Mouse (Mus musculus) embryonic facial prominence, embryonic 11.5 days (tissue): ENCODE data around the gene Pdcd11. TPM values are rescaled to one million over a fixed set of nuclear protein-coding genes. Genes with fewer than 3 reads are reported as not detected.
A peak's percentile ranks its signal among the peaks of the same experiment; 100 is the strongest.

Experiments
- ATAC-seq: fragments of 200-750 bp; cut with Nextera tagmentation; replicated peaks from 2 replicates; pipeline ENCODE4 v1.8.0; 2017; ENCODE audit warnings: low read depth; ENCODE audit not compliant: insufficient number of reproducible peaks, low FRiP score, low TSS enrichment
- DNase-seq: peaks from one replicate; pipeline ENCODE4 v3.0.0-alpha.2; 2015; ENCODE audit warnings: low spot score
- H3K27ac ChIP-seq: fragments of 300-500 bp; sonication (generic); replicated peaks from 2 replicates; pipeline ENCODE4 v1.5.1; 2014; ENCODE audit warnings: mild to moderate bottlenecking, low read depth, low read length, control low read depth
- H3K27me3 ChIP-seq: fragments of 300-500 bp; sonication (generic); 2 replicates; pipeline ENCODE4 v1.6.1; 2014; ENCODE audit warnings: mild to moderate bottlenecking, low read length, moderate library complexity, mixed read lengths; ENCODE audit not compliant: control insufficient read depth, insufficient read depth
- H3K36me3 ChIP-seq: fragments of 300-500 bp; sonication (generic); replicated peaks from 2 replicates; pipeline ENCODE4 v1.6.1; 2014; ENCODE audit warnings: low read depth, mild to moderate bottlenecking, low read length, moderate library complexity, mixed read lengths; ENCODE audit not compliant: control insufficient read depth, insufficient read depth
- H3K4me1 ChIP-seq: fragments of 300-500 bp; sonication (generic); 2 replicates; pipeline ENCODE4 v1.6.1; 2014; ENCODE audit warnings: low read length, mixed read lengths; ENCODE audit not compliant: control insufficient read depth, insufficient read depth
- H3K4me2 ChIP-seq: fragments of 300-500 bp; sonication (generic); 2 replicates; pipeline ENCODE4 v1.6.1; 2014; ENCODE audit warnings: low read depth, mild to moderate bottlenecking, control low read depth, low read length, moderate library complexity
- H3K4me3 ChIP-seq: fragments of 300-500 bp; sonication (generic); 2 replicates; pipeline ENCODE4 v1.5.1; 2014; ENCODE audit warnings: low read depth, low read length, control low read depth
- H3K9ac ChIP-seq: fragments of 300-500 bp; sonication (generic); replicated peaks from 2 replicates; pipeline ENCODE4 v1.6.1; 2014; ENCODE audit warnings: mild to moderate bottlenecking, control low read depth, low read length
- H3K9me3 ChIP-seq: fragments of 300-500 bp; sonication (generic); replicated peaks from 2 replicates; pipeline ENCODE4 v1.6.1; 2016; ENCODE audit warnings: mild to moderate bottlenecking, low read length, inconsistent platforms, mixed read lengths; ENCODE audit not compliant: control insufficient read depth
- WGBS: fragments of 180-500 bp; shearing (Covaris S2); extraction: QIAGEN DNeasy Blood & Tissue Kit; methylation state at CpG from one replicate; pipeline ENCODE4 v1.1.7; 2014; 5-methylcytosine and 5-hydroxymethylcytosine counted together
- polyA plus RNA-seq: library from polyadenylated mRNA; unstranded; fragments of >200 nt; fragmentation: Nextera tagmentation; extraction: Ambion mirVana; gene quantifications from 2 replicates; pipeline ENCODE4 v1.2.1, GENCODE M21; 2014

The Pdcd11 gene
- polyA plus RNA-seq, 1 experiment from 2014 or later = 8.9 TPM

DNA sequence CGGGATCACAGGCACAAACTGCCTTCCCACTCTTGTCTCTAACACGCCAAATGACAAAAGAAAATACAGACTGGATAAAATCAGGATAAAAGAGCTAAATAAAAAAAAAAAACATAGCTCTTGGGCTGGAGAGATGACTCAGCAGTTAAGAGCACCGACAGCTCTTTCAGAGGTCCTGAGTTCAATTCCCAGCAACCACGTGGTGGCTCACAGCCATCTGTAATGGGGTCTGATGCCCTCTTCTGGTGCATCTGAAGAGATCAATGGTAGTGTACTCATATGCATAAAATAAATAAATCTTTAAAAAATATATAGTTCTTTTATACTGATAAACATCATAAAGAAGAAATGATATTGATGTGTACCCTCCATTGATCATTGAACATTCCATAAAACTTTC is 37.6 kb upstream of the Pdcd11 start:
- Histone ChIP-seq H3K4me3 (no peak overlapping the region), H3K4me1 (no peaks in the 10 kb centered on the region), H3K9ac (no peak overlapping the region), H3K27ac (no peak overlapping the region), H3K27me3 (no peaks in the 10 kb centered on the region), H3K4me2 (no peak overlapping the region), H3K9me3 (no peaks in the 10 kb centered on the region), H3K36me3 (no peaks in the 10 kb centered on the region)
- DNase-seq (no peak), ATAC-seq (no peak)
- WGBS = 81% methylated on average over 4 of the region's 4 CpGs

DNA sequence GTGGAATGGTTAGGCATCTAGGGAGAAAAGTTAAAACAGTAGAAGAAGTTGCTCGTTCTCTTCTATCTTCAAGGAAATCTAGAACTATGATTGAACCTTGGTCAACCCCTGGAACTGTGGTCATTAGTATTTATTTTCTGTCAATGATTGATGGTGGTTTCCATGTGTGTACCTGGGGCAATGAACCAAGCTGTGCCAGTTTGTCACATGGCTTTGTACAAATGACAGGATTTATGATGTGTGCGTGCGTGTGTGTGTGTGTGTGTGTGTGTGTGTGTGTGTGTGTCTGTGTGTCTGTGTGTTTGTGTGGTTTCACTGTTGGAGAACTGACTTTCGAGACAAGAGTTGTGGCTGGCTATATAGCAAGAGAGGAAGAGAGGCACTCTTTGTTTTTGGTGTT is 37.1 kb upstream of the Pdcd11 start:
- H3K4me1 ChIP-seq = no peaks in the 10 kb centered on the region
- 87% methylated on average over 4 of the region's 4 CpGs for WGBS
- H3K9ac ChIP-seq = no peak overlapping the region
- H3K27me3 ChIP-seq = no peaks in the 10 kb centered on the region
- H3K4me2 ChIP-seq = no peak overlapping the region
- no peaks in the 10 kb centered on the region for H3K9me3 ChIP-seq
- H3K36me3 ChIP-seq = no peaks in the 10 kb centered on the region
- DNase-seq (no peak), ATAC-seq (no peak)
- no peak overlapping the region for H3K4me3 ChIP-seq
- H3K27ac ChIP-seq = no peak overlapping the region

DNA sequence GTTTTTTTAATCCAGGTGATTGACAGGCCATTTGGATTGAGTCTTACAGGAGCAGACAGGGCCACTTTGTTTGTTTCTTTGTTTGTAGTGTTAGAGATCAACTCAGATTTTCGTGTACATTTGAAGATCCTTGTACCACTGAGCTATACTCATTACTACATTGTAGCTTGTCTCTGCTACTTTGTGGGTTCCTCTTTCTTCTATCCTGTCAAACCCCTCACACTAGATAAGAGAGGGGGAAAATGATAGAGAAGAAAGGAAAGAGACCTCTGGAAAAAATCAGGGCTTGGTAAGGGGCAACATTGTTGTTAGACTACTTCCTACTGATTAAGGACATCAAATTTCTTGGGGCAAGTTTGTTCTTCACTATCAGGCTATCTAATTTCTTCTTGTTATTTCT is 32.9 kb upstream of the Pdcd11 start:
- H3K9ac ChIP-seq = no peak overlapping the region
- H3K36me3 ChIP-seq = no peaks in the 10 kb centered on the region
- no peak overlapping the region for H3K4me3 ChIP-seq
- no peak overlapping the region for H3K4me2 ChIP-seq
- no peaks in the 10 kb centered on the region for H3K27me3 ChIP-seq
- H3K4me1 ChIP-seq = no peaks in the 10 kb centered on the region
- WGBS = 67% methylated on average over 1 of the region's 1 CpGs
- DNase-seq = no peak
- no peak overlapping the region for H3K27ac ChIP-seq
- ATAC-seq = no peak
- no peaks in the 10 kb centered on the region for H3K9me3 ChIP-seq

DNA sequence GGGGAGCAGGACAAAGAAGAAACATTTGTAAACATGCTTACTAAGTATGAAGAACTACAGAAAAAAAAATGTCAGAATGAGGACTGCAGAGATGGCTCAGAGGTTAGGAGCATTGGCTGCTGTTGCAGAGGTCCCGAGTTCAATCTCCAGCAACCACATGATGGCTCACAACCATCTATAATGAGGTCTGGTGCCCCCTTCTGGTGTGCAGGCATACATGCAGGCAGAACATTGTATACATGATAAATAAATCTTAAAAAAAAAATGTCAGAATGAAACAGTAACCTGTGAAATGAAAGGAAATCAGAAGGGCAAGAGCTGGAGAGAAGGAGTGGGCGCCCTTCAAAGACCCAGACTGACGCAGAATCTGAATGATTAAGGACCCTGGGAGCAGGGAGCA is 24.7 kb upstream of the Pdcd11 start:
- H3K4me3 ChIP-seq = no peak overlapping the region
- no peak for ATAC-seq
- H3K4me1 ChIP-seq = no peaks in the 10 kb centered on the region
- no peaks in the 10 kb centered on the region for H3K27me3 ChIP-seq
- H3K27ac ChIP-seq = no peak overlapping the region
- no peaks in the 10 kb centered on the region for H3K36me3 ChIP-seq
- H3K4me2 ChIP-seq = no peak overlapping the region
- 92% methylated on average over 3 of the region's 3 CpGs for WGBS
- no peaks in the 10 kb centered on the region for H3K9me3 ChIP-seq
- H3K9ac ChIP-seq = no peak overlapping the region
- no peak for DNase-seq

DNA sequence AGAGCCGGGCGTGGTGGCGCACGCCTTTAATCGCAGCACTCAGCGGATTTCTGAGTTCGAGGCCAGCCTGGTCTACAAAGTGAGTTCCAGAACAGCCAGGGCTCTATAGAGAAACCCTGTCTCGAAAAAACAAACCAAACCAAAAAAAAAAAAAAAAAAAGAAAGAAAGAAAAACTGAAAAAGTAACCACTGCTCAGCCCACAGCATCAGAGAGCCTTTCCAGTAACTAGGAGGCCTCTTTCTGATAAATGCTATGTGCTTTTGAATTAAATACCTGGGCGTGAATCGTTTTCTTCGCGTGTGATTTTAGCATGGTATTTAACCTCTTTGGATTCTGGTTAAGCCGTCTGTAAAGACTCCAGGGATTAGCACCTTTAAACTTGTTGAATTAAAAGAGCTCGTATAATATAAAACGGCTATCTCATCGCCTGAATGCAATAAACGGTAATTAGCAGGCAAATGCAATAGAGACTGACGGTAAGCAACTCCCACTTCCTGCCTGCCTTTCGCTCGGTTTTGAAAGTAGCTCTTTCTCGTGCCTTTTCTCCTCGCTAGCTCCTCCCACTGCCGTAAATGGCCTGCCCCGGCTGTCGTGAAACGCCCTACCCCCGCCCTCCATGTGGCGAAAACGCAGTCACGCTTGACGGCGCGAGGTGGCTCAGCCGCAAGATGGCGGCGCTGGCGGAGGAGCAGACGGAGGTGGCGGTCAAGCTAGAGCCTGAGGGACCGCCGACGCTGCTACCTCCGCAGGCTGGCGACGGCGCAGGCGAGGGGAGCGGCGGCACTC is 23.3 kb upstream of the Pdcd11 start, which contains the start of gene Taf5:
Gene Taf5, plus strand, starts transcription at position 651 of the 787 bp plus-strand sequence.
- ATAC-seq = peak; percentile 70
- WGBS = 10% methylated on average over 49 of the region's 49 CpGs

DNA sequence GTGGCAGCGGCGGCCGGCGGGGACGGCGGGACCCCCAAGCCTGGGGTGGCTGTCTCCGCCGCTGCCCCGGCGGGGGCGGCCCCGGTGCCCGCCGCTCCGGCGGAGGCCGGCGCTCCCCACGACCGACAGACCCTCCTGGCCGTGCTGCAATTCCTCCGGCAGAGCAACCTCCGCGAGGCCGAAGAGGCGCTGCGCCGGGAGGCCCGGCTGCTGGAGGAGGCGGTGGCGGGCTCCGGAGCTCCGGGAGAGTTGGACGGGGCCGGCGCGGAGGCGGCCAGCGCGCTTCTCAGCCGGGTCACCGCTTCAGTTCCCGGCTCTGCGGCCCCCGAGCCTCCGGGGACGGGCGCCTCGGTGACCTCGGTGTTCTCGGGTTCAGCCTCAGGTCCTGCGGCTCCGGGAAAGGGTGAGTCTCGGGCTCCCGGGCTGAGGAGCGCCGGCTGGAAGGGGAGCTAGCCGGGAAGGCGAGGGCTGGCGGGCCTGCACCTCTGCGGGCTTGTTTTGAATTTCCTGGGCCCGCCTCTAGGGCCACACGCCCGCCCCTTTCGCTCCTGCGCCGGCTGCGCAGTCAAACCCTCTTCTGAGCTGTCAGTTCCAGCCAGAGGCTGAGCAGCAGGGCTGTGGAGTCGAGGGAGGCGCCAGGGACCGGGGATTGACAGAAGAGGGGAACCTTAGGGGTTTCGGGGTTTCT is 22.5 kb upstream of the Pdcd11 start:
- Histone ChIP-seq H3K9me3 (no peaks in the 10 kb centered on the region), H3K36me3 (no peaks in the 10 kb centered on the region; the same call in 1 of the 2 replicates), H3K4me2 (peak overlapping the region; percentile 41), H3K27ac (peak overlapping the region; percentile 75), H3K4me1 (no peaks in the 10 kb centered on the region), H3K9ac (peak overlapping the region; percentile 92), H3K4me3 (peak overlapping the region; percentile 93), H3K27me3 (no peaks in the 10 kb centered on the region)
- ATAC-seq (peak; percentile 92), DNase-seq (peak; percentile 86)
- WGBS = 0% methylated on average over 66 of the region's 72 CpGs

More for the DNA sequence above, 23.3 kb upstream of the Pdcd11 start, which contains the start of gene Taf5:
- Histone ChIP-seq H3K4me2 (peak within 1 kb of the TSS; percentile 41), H3K36me3 (no peaks in the 10 kb centered on the region; the same call in 1 of the 2 replicates), H3K9ac (peak within 1 kb of the TSS; percentile 92), H3K9me3 (no peaks in the 10 kb centered on the region), H3K27ac (peak within 1 kb of the TSS; percentile 75), H3K27me3 (no peaks in the 10 kb centered on the region), H3K4me1 (no peaks in the 10 kb centered on the region), H3K4me3 (peak within 1 kb of the TSS; percentile 93)
- peak; percentile 98 for DNase-seq

DNA sequence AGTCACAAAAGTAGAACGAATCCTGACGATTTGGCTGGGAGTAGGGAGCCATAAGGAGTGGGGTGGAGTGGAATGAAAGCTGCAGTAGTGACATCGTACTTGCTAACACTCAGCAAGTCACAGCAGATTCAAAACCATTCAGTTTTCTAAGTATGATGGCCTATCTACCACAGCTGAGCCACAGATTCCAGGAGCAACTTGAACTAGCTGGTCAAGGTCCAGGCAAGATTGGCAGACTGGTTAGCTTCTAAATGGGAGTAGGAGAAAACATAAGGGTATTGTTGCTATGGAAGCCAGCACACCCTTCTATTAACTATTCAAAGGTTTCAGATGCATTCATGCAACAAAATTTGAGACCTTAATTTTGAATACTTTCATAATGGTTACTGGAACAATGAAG is 2.3 kb upstream of the Pdcd11 start:
- no peak overlapping the region for H3K9ac ChIP-seq
- H3K36me3 ChIP-seq = peaks cover 4% of the 10 kb centered on the region; the same call in 1 of the 2 replicates

More for the DNA sequence above, 2.3 kb upstream of the Pdcd11 start:
- no peak for ATAC-seq
- 93% methylated on average over 3 of the region's 3 CpGs for WGBS
- no peak for DNase-seq
- Histone ChIP-seq H3K4me1 (no peaks in the 10 kb centered on the region), H3K4me2 (no peak overlapping the region), H3K9me3 (no peaks in the 10 kb centered on the region), H3K27ac (no peak overlapping the region), H3K27me3 (no peaks in the 10 kb centered on the region), H3K4me3 (no peak overlapping the region)
